Mouse (Mus musculus): ENCODE measurements at regions not wholly inside any gene's neighbourhood (a gene's known extent, or its start where the extent isn't known, plus 50 kb on each side); places are given as distances from the start of the nearest gene placed in this dataset.

- H3K4me3 ChIP-seq (ENCODE audit: control insufficient read depth in 1 of 2, insufficient read depth in 1 of 2, low read depth in 2 of 2, low read length in 2 of 2) = no peak overlapping the region
- no peak for TF ChIP-seq MAX (IDR thresholded peaks at IDR 0.05; ENCODE audit: low read length)
- no peak for TF ChIP-seq RAD21 (IDR thresholded peaks at IDR 0.05; ENCODE audit: low read depth, low read length)
- TF ChIP-seq ELF1 (IDR thresholded peaks at IDR 0.05; ENCODE audit: low read depth, low read length) = no peak
- no peak for TF ChIP-seq TBP (IDR thresholded peaks at IDR 0.05; ENCODE audit: low read depth, low read length)
- no peak for TF ChIP-seq NELFE (IDR thresholded peaks at IDR 0.05; ENCODE audit: low read depth, low read length)
- no peak for TF ChIP-seq MYB (IDR thresholded peaks at IDR 0.05; ENCODE audit: low read depth, low read length)
- TF ChIP-seq KAT2A (conservative IDR thresholded peaks at IDR 0.05; ENCODE audit: low read depth, low read length) = no peak
- no peak for TF ChIP-seq EP300 (IDR thresholded peaks at IDR 0.05; ENCODE audit: low read depth in 1 of 2, low read length in 2 of 2)
- no peak for TF ChIP-seq HCFC1 (IDR thresholded peaks at IDR 0.05; ENCODE audit: low read depth, low read length)
- no peaks in the 10 kb centered on the region for H3K36me3 ChIP-seq (ENCODE audit: control insufficient read depth in 1 of 2, insufficient read depth in 2 of 2, low read length in 2 of 2)
- H3K27ac ChIP-seq (ENCODE audit: control insufficient read depth, low read depth, low read length) = no peak overlapping the region
- H3K27me3 ChIP-seq (ENCODE audit: control insufficient read depth in 1 of 2, insufficient read depth in 2 of 2, low read length in 2 of 2) = no peaks in the 10 kb centered on the region
- no peak overlapping the region for H3K9ac ChIP-seq (ENCODE audit: control insufficient read depth, low read depth, low read length, poor library complexity, severe bottlenecking)
- no peaks in the 10 kb centered on the region for H3K9me3 ChIP-seq (replicated peaks; ENCODE audit: insufficient read depth, low read length)
- DNase-seq (ENCODE audit: low read depth, low spot score) = no peak
- no peaks in the 10 kb centered on the region for H3K4me1 ChIP-seq (ENCODE audit: control insufficient read depth in 1 of 2, insufficient read depth in 2 of 2, low read length in 2 of 2)
- no peaks in the 10 kb centered on the region for H3K79me2 ChIP-seq (ENCODE audit: control insufficient read depth, insufficient read depth, low read length, poor library complexity)
Observed at GRCm38 (mm10) chr10:72353515-72353914, 301.1 kb upstream of the Zwint start.

GRCm38 (mm10) chr10:72383351-72383750 is 271.3 kb upstream of the Zwint start:
- Histone ChIP-seq H3K79me2 (ENCODE audit: control insufficient read depth, insufficient read depth, low read length, poor library complexity) (no peaks in the 10 kb centered on the region), H3K27me3 (ENCODE audit: control insufficient read depth in 1 of 2, insufficient read depth in 2 of 2, low read length in 2 of 2) (no peaks in the 10 kb centered on the region), H3K27ac (ENCODE audit: control insufficient read depth, low read depth, low read length) (no peak overlapping the region), H3K4me1 (ENCODE audit: control insufficient read depth in 1 of 2, insufficient read depth in 2 of 2, low read length in 2 of 2) (no peaks in the 10 kb centered on the region), H3K9ac (ENCODE audit: control insufficient read depth, low read depth, low read length, poor library complexity, severe bottlenecking) (no peak overlapping the region), H3K9me3 (replicated peaks; ENCODE audit: insufficient read depth, low read length) (no peaks in the 10 kb centered on the region), H3K4me3 (ENCODE audit: control insufficient read depth in 1 of 2, insufficient read depth in 1 of 2, low read depth in 2 of 2, low read length in 2 of 2) (no peak overlapping the region), H3K36me3 (ENCODE audit: control insufficient read depth in 1 of 2, insufficient read depth in 2 of 2, low read length in 2 of 2) (no peaks in the 10 kb centered on the region)
- no peak for DNase-seq (ENCODE audit: low read depth, low spot score)
- TF ChIP-seq SMC3 (IDR thresholded peaks at IDR 0.05; ENCODE audit: low read depth, low read length) (no peak), GATA1 (IDR thresholded peaks at IDR 0.05; ENCODE audit: low read depth, low read length) (no peak), POLR2AphosphoS5 (IDR thresholded peaks at IDR 0.05; ENCODE audit: borderline replicate concordance, low read depth, low read length) (no peak), KAT2A (conservative IDR thresholded peaks at IDR 0.05; ENCODE audit: low read depth, low read length) (no peak)

GRCm38 (mm10) chr10:72384826-72385225 is 269.8 kb upstream of the Zwint start:
- no peak overlapping the region for H3K27ac ChIP-seq (ENCODE audit: control insufficient read depth, low read depth, low read length)
- TF ChIP-seq MEF2A (IDR thresholded peaks at IDR 0.05; ENCODE audit: extremely low read depth, insufficient replicate concordance, low read depth, low read length, poor library complexity, severe bottlenecking) (no peak), SIN3A (IDR thresholded peaks at IDR 0.05; ENCODE audit: low read length) (no peak), MYB (IDR thresholded peaks at IDR 0.05; ENCODE audit: low read depth, low read length) (no peak), MAFK (IDR thresholded peaks at IDR 0.05; ENCODE audit: borderline replicate concordance, low read depth, low read length) (no peak), POLR2AphosphoS2 (IDR thresholded peaks at IDR 0.05; ENCODE audit: low read length) (no peak), JUND (IDR thresholded peaks at IDR 0.05; ENCODE audit: low read depth, low read length) (no peak), HCFC1 (IDR thresholded peaks at IDR 0.05; ENCODE audit: low read depth, low read length) (no peak), ELF1 (IDR thresholded peaks at IDR 0.05; ENCODE audit: low read depth, low read length) (no peak), MAZ (IDR thresholded peaks at IDR 0.05; ENCODE audit: low read depth, low read length) (no peak), ETS1 (IDR thresholded peaks at IDR 0.05; ENCODE audit: low read depth, low read length) (no peak)
- H3K79me2 ChIP-seq (ENCODE audit: control insufficient read depth, insufficient read depth, low read length, poor library complexity) = no peaks in the 10 kb centered on the region
- no peaks in the 10 kb centered on the region for H3K4me1 ChIP-seq (ENCODE audit: control insufficient read depth in 1 of 2, insufficient read depth in 2 of 2, low read length in 2 of 2)
- no peak for DNase-seq (ENCODE audit: low read depth, low spot score)
- H3K9ac ChIP-seq (ENCODE audit: control insufficient read depth, low read depth, low read length, poor library complexity, severe bottlenecking) = no peak overlapping the region
- no peaks in the 10 kb centered on the region for H3K36me3 ChIP-seq (ENCODE audit: control insufficient read depth in 1 of 2, insufficient read depth in 2 of 2, low read length in 2 of 2)
- no peaks in the 10 kb centered on the region for H3K27me3 ChIP-seq (ENCODE audit: control insufficient read depth in 1 of 2, insufficient read depth in 2 of 2, low read length in 2 of 2)
- no peaks in the 10 kb centered on the region for H3K9me3 ChIP-seq (replicated peaks; ENCODE audit: insufficient read depth, low read length)
- no peak overlapping the region for H3K4me3 ChIP-seq (ENCODE audit: control insufficient read depth in 1 of 2, insufficient read depth in 1 of 2, low read depth in 2 of 2, low read length in 2 of 2)

All from MEL (cell line).